Mouse (Mus musculus): ENCODE results near the gene Ipo11. TPM values are rescaled to one million over a fixed set of nuclear protein-coding genes. Genes with fewer than 3 reads are reported as not detected.

Ipo11 gene
- polyA plus RNA-seq, 1 experiment from 2014 or later = 40.7 TPM

DNA sequence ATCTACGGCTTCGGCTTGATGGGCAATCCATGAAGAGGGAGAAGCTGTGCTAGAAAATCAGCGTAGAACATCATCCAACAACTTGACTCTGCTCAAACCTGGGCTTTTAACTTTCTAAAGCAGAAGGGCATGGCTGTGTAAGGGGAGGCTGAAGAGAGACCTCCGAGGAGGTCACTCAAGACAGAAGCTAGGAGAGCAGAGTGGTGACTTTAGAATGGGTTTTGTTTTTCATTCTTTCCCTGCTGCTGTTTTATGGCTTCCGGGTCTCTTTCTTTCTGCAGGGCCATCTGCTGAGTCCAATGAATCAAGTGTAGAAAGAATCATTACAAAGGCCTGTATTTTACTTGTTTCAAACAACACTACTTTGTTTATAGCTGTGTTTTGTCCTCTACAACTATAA is 119.7 kb downstream of the Ipo11 start:
- Histone ChIP-seq H3K27me3 (no peaks in the 10 kb centered on the region), H3K36me3 (peaks cover 24% of the 10 kb centered on the region), H3K27ac (no peak overlapping the region), H3K9me3 (replicated peaks) (no peaks in the 10 kb centered on the region), H3K4me3 (replicated peaks) (no peak overlapping the region), H3K4me1 (replicated peaks) (no peaks in the 10 kb centered on the region), H3K9ac (no peak overlapping the region), H3K4me2 (no peak overlapping the region)
- ATAC-seq (ENCODE audit: low read depth) (no peak), DNase-seq (no peak)
- 76% methylated on average over 5 of the region's 5 CpGs for WGBS (ENCODE audit: insufficient replicate concordance)

DNA sequence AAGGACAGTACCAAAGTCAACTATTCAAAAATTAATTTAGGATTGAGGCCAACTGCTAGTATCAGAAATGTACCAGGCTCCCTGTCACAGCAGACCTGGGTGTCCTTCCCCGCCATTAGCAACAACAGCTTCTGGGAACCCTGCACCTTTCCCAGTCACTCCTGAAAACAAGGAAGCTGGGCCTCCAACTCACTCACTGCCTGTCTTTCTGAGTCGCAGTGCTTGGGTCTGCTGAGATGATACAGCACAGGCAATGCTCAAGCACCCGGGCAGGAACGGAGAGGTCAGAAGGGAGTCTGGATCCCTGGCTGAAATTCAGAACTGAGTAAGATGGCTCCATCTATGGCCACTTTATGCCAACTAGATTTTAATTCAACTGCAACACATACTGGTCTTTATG is 123.2 kb downstream of the Ipo11 start:
- no peak overlapping the region for H3K9ac ChIP-seq
- no peak overlapping the region for H3K4me2 ChIP-seq
- DNase-seq (no peak), ATAC-seq (ENCODE audit: low read depth) (no peak)
- 0 out of 2 replicates have a peak overlapping the region, but pooled peaks have one; percentile 14 for H3K27ac ChIP-seq
- H3K27me3 ChIP-seq = no peaks in the 10 kb centered on the region
- H3K4me1 ChIP-seq (replicated peaks) = no peaks in the 10 kb centered on the region
- H3K9me3 ChIP-seq (replicated peaks) = no peaks in the 10 kb centered on the region
- H3K36me3 ChIP-seq = peaks cover 23% of the 10 kb centered on the region
- WGBS (ENCODE audit: insufficient replicate concordance) = 53% methylated on average over 4 of the region's 4 CpGs
- H3K4me3 ChIP-seq (replicated peaks) = no peak overlapping the region

DNA sequence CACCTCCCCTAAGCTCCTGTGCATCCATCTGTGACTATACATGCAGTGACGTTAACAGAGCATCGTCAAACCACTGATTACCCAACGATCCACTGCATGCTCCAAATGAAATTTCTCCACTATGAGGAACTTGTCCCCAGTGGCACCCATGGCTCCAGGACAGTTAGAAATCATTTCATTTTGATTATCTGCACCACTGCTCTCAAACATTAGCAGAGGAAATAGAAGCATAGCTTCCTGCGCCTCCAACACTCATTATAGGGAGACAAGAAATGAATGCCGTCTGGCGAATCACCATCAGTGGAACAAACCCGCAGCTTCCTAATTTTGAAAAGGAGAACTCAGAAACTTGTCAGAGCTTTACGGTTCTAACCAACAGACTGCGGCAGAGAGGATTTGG is 123.7 kb downstream of the Ipo11 start:
- Histone ChIP-seq H3K4me2 (no peak overlapping the region), H3K27me3 (no peaks in the 10 kb centered on the region), H3K9me3 (replicated peaks) (no peaks in the 10 kb centered on the region), H3K36me3 (peaks cover 23% of the 10 kb centered on the region), H3K4me3 (replicated peaks) (no peak overlapping the region), H3K4me1 (replicated peaks) (no peaks in the 10 kb centered on the region), H3K27ac (no peak overlapping the region), H3K9ac (no peak overlapping the region)
- no peak for ATAC-seq (ENCODE audit: low read depth)
- DNase-seq = no peak
- 47% methylated on average over 9 of the region's 9 CpGs for WGBS (ENCODE audit: insufficient replicate concordance)

DNA sequence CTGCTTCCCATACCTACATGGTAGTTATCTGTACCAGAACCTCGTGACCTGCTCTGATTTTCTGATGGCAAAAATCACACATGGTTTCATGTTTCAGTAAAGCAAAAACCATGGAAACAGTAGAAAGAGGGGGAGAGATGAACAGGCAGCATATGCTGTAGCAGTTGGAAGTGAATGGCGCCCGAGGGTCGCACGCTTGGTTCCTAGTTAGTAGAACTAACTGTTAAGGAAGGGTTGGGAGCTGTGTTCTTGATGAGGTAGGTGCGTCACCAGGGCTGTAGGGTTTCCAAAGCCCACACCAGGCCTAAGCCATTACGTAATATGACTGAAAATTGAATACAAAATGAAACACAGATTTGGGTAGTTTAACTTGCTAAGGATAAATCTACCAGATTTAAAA is 126.6 kb downstream of the Ipo11 start:
- H3K27me3 ChIP-seq = no peaks in the 10 kb centered on the region
- no peak overlapping the region for H3K4me2 ChIP-seq
- H3K4me1 ChIP-seq (replicated peaks) = no peaks in the 10 kb centered on the region
- peaks cover 31% of the 10 kb centered on the region for H3K36me3 ChIP-seq
- ATAC-seq (ENCODE audit: low read depth) = no peak
- H3K9ac ChIP-seq = no peak overlapping the region
- DNase-seq = no peak
- H3K4me3 ChIP-seq (replicated peaks) = no peak overlapping the region
- no peak overlapping the region for H3K27ac ChIP-seq
- WGBS (ENCODE audit: insufficient replicate concordance) = 88% methylated on average over 7 of the region's 7 CpGs
- H3K9me3 ChIP-seq (replicated peaks) = no peaks in the 10 kb centered on the region

DNA sequence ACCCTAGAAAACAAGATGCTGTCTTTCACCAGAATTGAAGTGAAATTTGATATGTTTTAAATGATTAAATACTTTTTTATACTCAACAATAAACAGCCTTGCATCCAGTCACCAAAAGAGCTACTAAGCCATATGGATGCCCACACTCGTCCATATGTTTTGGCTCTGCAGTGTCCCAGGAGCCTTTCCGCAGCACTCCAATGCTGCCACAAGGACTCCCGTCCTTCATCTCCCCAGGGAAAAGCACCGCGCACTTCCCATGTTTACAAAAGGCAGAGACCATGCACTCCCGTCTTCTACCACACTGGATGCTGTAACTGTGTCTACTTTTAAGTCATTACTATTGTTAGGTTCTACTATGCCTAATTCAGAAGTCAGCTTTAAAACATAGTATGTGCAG is 127.9 kb downstream of the Ipo11 start:
- H3K27me3 ChIP-seq = no peaks in the 10 kb centered on the region
- WGBS (ENCODE audit: insufficient replicate concordance) = 84% methylated on average over 6 of the region's 6 CpGs
- no peak overlapping the region for H3K4me3 ChIP-seq (replicated peaks)
- no peaks in the 10 kb centered on the region for H3K9me3 ChIP-seq (replicated peaks)
- peaks cover 36% of the 10 kb centered on the region for H3K36me3 ChIP-seq
- H3K27ac ChIP-seq = no peak overlapping the region
- ATAC-seq (ENCODE audit: low read depth) (no peak), DNase-seq (no peak)
- H3K4me1 ChIP-seq (replicated peaks) = no peaks in the 10 kb centered on the region
- H3K4me2 ChIP-seq = no peak overlapping the region
- no peak overlapping the region for H3K9ac ChIP-seq

DNA sequence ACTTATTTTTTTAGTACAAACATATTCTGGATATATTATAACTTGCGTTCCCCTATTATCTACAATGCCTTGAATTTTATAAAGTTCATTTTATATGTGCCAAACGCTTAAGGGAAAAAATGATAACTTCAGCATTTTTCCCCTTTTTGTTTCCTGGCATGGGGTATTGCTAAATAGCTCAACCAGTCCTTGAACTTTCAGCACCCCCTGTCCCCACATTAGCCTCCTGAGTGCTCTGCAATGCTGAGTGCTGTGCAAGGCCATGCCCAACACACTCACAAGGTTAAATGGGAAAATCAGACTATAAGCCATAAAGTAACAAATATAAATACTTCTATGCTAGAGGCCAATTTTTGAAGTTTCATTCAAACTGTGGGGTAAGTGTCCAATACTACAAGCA is 128.4 kb downstream of the Ipo11 start:
- DNase-seq (no peak), ATAC-seq (ENCODE audit: low read depth) (no peak)
- Histone ChIP-seq H3K9ac (no peak overlapping the region), H3K36me3 (peaks cover 39% of the 10 kb centered on the region), H3K4me3 (replicated peaks) (no peak overlapping the region), H3K27ac (no peak overlapping the region), H3K4me1 (replicated peaks) (no peaks in the 10 kb centered on the region), H3K27me3 (no peaks in the 10 kb centered on the region), H3K4me2 (no peak overlapping the region), H3K9me3 (replicated peaks) (no peaks in the 10 kb centered on the region)
- WGBS (ENCODE audit: insufficient replicate concordance) = 90% methylated on average over 2 of the region's 2 CpGs

DNA sequence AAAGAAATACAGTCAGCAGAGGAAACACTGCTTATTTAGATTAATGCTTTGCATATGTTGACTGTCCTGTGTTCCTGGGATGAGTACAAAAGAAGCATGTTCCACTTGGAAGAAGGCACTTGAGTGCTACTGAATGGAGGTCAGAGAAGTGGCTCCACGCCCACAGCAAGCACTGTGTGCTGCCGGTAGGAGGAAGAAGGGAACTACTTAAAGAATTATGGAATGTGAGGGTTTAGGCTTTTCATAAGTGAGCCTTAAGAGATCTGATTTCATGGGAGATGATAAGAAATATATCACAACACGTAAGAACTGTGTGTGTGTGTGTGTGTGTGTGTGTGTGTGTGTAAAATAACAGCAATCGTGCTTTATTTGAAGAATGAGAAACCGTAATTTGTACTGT is 129.5 kb downstream of the Ipo11 start:
- no peak overlapping the region for H3K4me3 ChIP-seq (replicated peaks)
- H3K27ac ChIP-seq = no peak overlapping the region
- H3K4me2 ChIP-seq = no peak overlapping the region
- ATAC-seq (ENCODE audit: low read depth) = no peak
- no peaks in the 10 kb centered on the region for H3K4me1 ChIP-seq (replicated peaks)
- 86% methylated on average over 5 of the region's 5 CpGs for WGBS (ENCODE audit: insufficient replicate concordance)
- peaks cover 42% of the 10 kb centered on the region for H3K36me3 ChIP-seq
- H3K27me3 ChIP-seq = no peaks in the 10 kb centered on the region
- H3K9me3 ChIP-seq (replicated peaks) = no peaks in the 10 kb centered on the region
- DNase-seq = no peak
- H3K9ac ChIP-seq = no peak overlapping the region

DNA sequence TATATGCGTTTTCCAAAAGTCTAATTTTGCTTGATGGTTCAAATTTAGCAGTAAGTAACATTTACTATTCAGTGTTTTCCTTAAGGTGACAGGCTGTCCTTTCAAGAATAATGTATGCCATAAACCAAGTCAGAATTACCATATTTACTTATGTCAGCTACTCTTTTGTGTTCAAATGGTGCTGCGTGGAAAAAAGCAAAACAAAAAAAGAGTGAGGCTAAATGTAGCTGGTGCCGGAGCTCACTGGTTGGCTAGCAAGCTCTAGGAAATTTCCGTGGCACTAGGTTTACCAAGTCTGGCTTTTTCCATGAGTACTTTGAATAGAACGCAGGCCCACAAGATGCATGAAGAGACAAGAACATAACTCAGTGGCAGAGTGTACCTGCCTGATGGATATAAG is 131.6 kb downstream of the Ipo11 start:
- Histone ChIP-seq H3K4me1 (replicated peaks) (no peaks in the 10 kb centered on the region), H3K4me3 (replicated peaks) (no peak overlapping the region), H3K4me2 (no peak overlapping the region), H3K27ac (no peak overlapping the region), H3K9ac (no peak overlapping the region), H3K27me3 (no peaks in the 10 kb centered on the region), H3K9me3 (replicated peaks) (no peaks in the 10 kb centered on the region), H3K36me3 (peaks cover 35% of the 10 kb centered on the region)
- ATAC-seq (ENCODE audit: low read depth) (no peak), DNase-seq (no peak)
- 85% methylated on average over 5 of the region's 5 CpGs for WGBS (ENCODE audit: insufficient replicate concordance)

DNA sequence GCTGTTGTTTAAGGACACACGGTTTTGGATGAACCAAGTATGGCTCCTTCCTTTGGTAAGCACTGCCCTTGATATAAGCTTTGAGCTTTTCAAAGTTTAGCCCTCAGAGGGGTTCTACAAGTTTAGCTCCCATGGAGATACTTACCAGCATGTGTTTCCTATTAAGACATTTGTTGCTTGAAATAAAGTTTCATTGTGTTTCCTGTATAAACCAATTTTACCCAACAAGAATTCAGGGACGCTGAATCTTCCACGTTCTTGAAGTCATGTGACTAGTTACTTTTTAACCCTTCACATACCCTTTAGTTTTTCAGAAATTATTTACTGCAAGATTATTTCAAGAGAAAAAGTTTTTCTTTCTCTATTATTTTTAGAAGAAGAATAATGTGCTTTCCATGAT is 138.7 kb downstream of the Ipo11 start:
- Histone ChIP-seq H3K4me2 (no peak overlapping the region), H3K36me3 (peaks cover 28% of the 10 kb centered on the region), H3K4me1 (replicated peaks) (no peaks in the 10 kb centered on the region), H3K27me3 (no peaks in the 10 kb centered on the region), H3K27ac (no peak overlapping the region), H3K4me3 (replicated peaks) (no peak overlapping the region), H3K9ac (no peak overlapping the region), H3K9me3 (replicated peaks) (no peaks in the 10 kb centered on the region)
- ATAC-seq (ENCODE audit: low read depth) (no peak), DNase-seq (no peak)
- WGBS (ENCODE audit: insufficient replicate concordance) = 61% methylated on average over 3 of the region's 3 CpGs

DNA sequence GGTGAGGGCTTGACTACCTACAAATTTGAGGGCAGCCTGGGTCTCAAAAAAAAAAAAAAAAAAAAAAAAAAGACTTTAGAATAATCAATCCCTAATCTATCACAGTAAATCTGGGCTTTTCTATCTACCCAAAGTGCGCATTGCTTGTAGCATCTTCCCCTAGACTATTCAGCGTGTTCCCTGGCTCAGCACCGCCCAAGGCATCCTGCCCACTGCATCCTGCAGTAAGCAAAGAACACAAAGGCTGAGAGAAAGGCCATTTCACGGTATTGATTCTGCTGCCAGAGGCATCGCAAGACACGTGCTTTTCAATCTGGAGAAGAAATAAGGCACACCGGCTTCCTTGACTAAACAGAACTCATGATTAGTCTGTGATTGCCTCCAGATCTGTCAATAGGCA is 147.9 kb downstream of the Ipo11 start:
- no peak overlapping the region for H3K4me2 ChIP-seq
- 84% methylated on average over 7 of the region's 7 CpGs for WGBS (ENCODE audit: insufficient replicate concordance)
- no peak overlapping the region for H3K4me3 ChIP-seq (replicated peaks)
- peaks cover 15% of the 10 kb centered on the region for H3K36me3 ChIP-seq
- peaks cover 5% of the 10 kb centered on the region; the same call in 1 of the 2 replicates for H3K9me3 ChIP-seq (replicated peaks)
- ATAC-seq (ENCODE audit: low read depth) = no peak
- H3K27ac ChIP-seq = no peak overlapping the region
- DNase-seq = no peak
- no peaks in the 10 kb centered on the region for H3K27me3 ChIP-seq
- no peaks in the 10 kb centered on the region for H3K4me1 ChIP-seq (replicated peaks)
- no peak overlapping the region for H3K9ac ChIP-seq

DNA sequence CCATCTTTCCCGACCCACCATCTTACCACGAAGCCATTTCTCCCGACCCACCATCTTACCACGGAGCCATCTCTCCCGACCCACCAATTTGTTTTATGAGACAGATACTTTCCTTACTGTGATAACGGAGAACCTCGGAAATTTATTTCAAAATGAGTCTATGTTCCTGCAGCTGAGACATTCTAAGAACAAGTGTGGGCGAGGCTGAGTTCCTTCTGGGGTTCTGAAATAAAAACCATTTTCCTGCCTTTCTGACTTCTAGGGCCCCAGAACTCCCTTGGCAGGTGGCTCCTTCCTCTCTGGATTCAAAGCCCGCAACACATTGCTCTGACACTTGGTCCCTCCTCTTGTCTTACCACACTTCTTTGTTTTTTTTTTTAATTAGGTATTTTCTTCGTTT is 168.0 kb downstream of the Ipo11 start:
- DNase-seq (no peak), ATAC-seq (ENCODE audit: low read depth) (no peak)
- Histone ChIP-seq H3K9me3 (replicated peaks) (no peaks in the 10 kb centered on the region), H3K4me3 (replicated peaks) (no peak overlapping the region), H3K36me3 (no peaks in the 10 kb centered on the region), H3K9ac (no peak overlapping the region), H3K4me1 (replicated peaks) (no peaks in the 10 kb centered on the region), H3K4me2 (no peak overlapping the region), H3K27me3 (no peaks in the 10 kb centered on the region), H3K27ac (no peak overlapping the region)
- WGBS (ENCODE audit: insufficient replicate concordance) = 64% methylated on average over 10 of the region's 10 CpGs

DNA sequence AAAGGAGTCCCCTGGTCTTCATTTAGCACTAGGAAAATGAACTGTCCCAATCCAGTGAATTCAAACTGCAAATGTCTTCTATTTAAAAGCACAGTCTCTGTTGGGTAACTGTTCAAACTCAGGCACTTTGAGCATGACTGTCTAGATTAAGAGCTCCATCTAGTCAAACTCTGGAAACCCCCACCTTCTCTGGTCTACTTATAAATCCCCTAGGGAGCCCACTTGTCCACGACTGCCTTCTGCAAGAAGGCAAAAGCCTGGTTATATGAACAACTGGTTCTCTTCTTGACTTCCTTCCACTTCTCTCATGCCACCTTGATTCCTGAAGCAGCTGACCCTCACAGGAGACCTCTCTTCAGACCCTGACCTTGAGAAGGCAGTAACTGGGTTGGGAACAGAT is 174.1 kb downstream of the Ipo11 start:
- H3K9ac ChIP-seq = no peak overlapping the region

More for the DNA sequence above, 174.1 kb downstream of the Ipo11 start:
- ATAC-seq (ENCODE audit: low read depth) = no peak
- Histone ChIP-seq H3K27ac (no peak overlapping the region), H3K36me3 (no peaks in the 10 kb centered on the region), H3K4me1 (replicated peaks) (peaks cover 9% of the 10 kb centered on the region; the same call in 1 of the 2 replicates), H3K27me3 (no peaks in the 10 kb centered on the region), H3K9me3 (replicated peaks) (no peaks in the 10 kb centered on the region), H3K4me2 (no peak overlapping the region), H3K4me3 (replicated peaks) (no peak overlapping the region)
- no peak for DNase-seq
- 36% methylated on average over 1 of the region's 1 CpGs for WGBS (ENCODE audit: insufficient replicate concordance)

Data from liver, embryonic 13.5 days (tissue).